Mouse (Mus musculus) midbrain, embryonic 16.5 days (tissue): Measurements from ENCODE around the gene Daxx. TPM values are rescaled to one million over a fixed set of nuclear protein-coding genes. Genes with fewer than 3 reads are reported as not detected.
"Not testable (repeated sequence)": the region's sequence is repeated elsewhere in the genome, so short reads cannot be mapped to it uniquely, and the experiment has no call there.

Source experiments
- ATAC-seq: fragments of 200-750 bp; cut with Nextera tagmentation; 2 replicates; pipeline ENCODE4 v1.8.0; 2017; ENCODE audit warnings: moderate TSS enrichment
- H3K27ac ChIP-seq: fragments of 300-500 bp; sonication (generic); 2 replicates; pipeline ENCODE4 v1.5.1; 2014; ENCODE audit warnings: mild to moderate bottlenecking, low read length, mixed read lengths
- H3K27me3 ChIP-seq: fragments of 300-500 bp; sonication (generic); 2 replicates; pipeline ENCODE4 v1.6.1; 2014; ENCODE audit warnings: low read depth, low read length, mixed read lengths; ENCODE audit not compliant: control insufficient read depth, insufficient read depth
- H3K36me3 ChIP-seq: fragments of 300-500 bp; sonication (generic); 2 replicates; pipeline ENCODE4 v1.6.1; 2014; ENCODE audit warnings: mild to moderate bottlenecking, low read length, moderate library complexity, mixed read lengths; ENCODE audit not compliant: control insufficient read depth, insufficient read depth
- H3K4me1 ChIP-seq: fragments of 300-500 bp; sonication (generic); 2 replicates; pipeline ENCODE4 v1.6.1; 2014; ENCODE audit warnings: mild to moderate bottlenecking, low read length, mixed read lengths; ENCODE audit not compliant: control insufficient read depth, insufficient read depth
- H3K4me2 ChIP-seq: fragments of 300-500 bp; sonication (generic); 2 replicates; pipeline ENCODE4 v1.6.1; 2014; ENCODE audit warnings: mild to moderate bottlenecking, low read length, mixed read lengths
- H3K4me3 ChIP-seq: fragments of 300-500 bp; sonication (generic); 2 replicates; pipeline ENCODE4 v1.5.1; 2014; ENCODE audit warnings: low read depth, mild to moderate bottlenecking, low read length, moderate library complexity, mixed read lengths
- H3K9ac ChIP-seq: fragments of 300-500 bp; sonication (generic); 2 replicates; pipeline ENCODE4 v1.6.1; 2014; ENCODE audit warnings: low read depth, low read length, mixed read lengths
- H3K9me3 ChIP-seq: fragments of 300-500 bp; sonication (generic); replicated peaks from 2 replicates; pipeline ENCODE4 v1.6.1; 2014; ENCODE audit warnings: mild to moderate bottlenecking, low read length, mixed read lengths; ENCODE audit not compliant: control insufficient read depth, poor library complexity, severe bottlenecking
- WGBS: fragments of 180-500 bp; shearing (Covaris S2); extraction: QIAGEN DNeasy Blood & Tissue Kit; methylation state at CpG from one replicate; pipeline ENCODE4 v1.1.7; 2014; 5-methylcytosine and 5-hydroxymethylcytosine counted together
- polyA plus RNA-seq: library from polyadenylated mRNA; unstranded; fragments of >200 nt; fragmentation: Nextera tagmentation; extraction: Ambion mirVana; gene quantifications from 2 replicates; pipeline ENCODE4 v1.2.1, GENCODE M21; 2015

The Daxx gene
- polyA plus RNA-seq, 1 experiment from 2014 or later, result 59.7 TPM

GRCm38 (mm10) chr17:33948090-33948904 lies 39.1 kb downstream of the Daxx start:
- H3K9ac ChIP-seq, result no peak overlapping the region
- WGBS, result 87% methylated on average over 22 of the region's 22 CpGs
- no peaks in the 10 kb centered on the region for H3K9me3 ChIP-seq
- H3K36me3 ChIP-seq, result peaks cover 34% of the 10 kb centered on the region
- H3K4me3 ChIP-seq, result no peak overlapping the region
- no peak for ATAC-seq
- peaks cover 34% of the 10 kb centered on the region for H3K4me1 ChIP-seq
- H3K27ac ChIP-seq, result no peak overlapping the region
- H3K27me3 ChIP-seq, result no peaks in the 10 kb centered on the region
- H3K4me2 ChIP-seq, result no peak overlapping the region

GRCm38 (mm10) chr17:33948905-33949537 lies 39.8 kb downstream of the Daxx start:
- H3K4me2 ChIP-seq, result no peak overlapping the region; the same call in 1 of the 2 replicates
- peaks cover 40% of the 10 kb centered on the region for H3K4me1 ChIP-seq

GRCm38 (mm10) chr17:33950131-33950625 lies 41.0 kb downstream of the Daxx start:
- H3K4me2 ChIP-seq, result peak overlapping the region; percentile 94
- peak overlapping the region; percentile 60 for H3K4me3 ChIP-seq
- H3K27ac ChIP-seq, result no peak overlapping the region; the same call in 1 of the 2 replicates
- H3K9ac ChIP-seq, result peak overlapping the region; percentile 84
- H3K36me3 ChIP-seq, result peaks cover 22% of the 10 kb centered on the region; the same call in 1 of the 2 replicates
- ATAC-seq, result no peak
- WGBS, result 72% methylated on average over 10 of the region's 10 CpGs
- no peaks in the 10 kb centered on the region for H3K9me3 ChIP-seq
- H3K4me1 ChIP-seq, result peaks cover 48% of the 10 kb centered on the region
- H3K27me3 ChIP-seq, result no peaks in the 10 kb centered on the region

More at GRCm38 (mm10) chr17:33948905-33949537, 39.8 kb downstream of the Daxx start:
- Histone ChIP-seq H3K27me3 (no peaks in the 10 kb centered on the region), H3K4me3 (no peak overlapping the region), H3K9ac (no peak overlapping the region), H3K27ac (no peak overlapping the region), H3K36me3 (peaks cover 29% of the 10 kb centered on the region), H3K9me3 (no peaks in the 10 kb centered on the region)
- ATAC-seq, result no peak
- 87% methylated on average over 19 of the region's 19 CpGs for WGBS

- Histone ChIP-seq H3K36me3 (peaks cover 16% of the 10 kb centered on the region; the same call in 1 of the 2 replicates), H3K9me3 (no peaks in the 10 kb centered on the region), H3K27me3 (no peaks in the 10 kb centered on the region), H3K27ac (peak within 1 kb of the TSS; percentile 89), H3K4me1 (peaks cover 49% of the 10 kb centered on the region), H3K4me3 (peak within 1 kb of the TSS; percentile 60), H3K4me2 (peak within 1 kb of the TSS; percentile 94), H3K9ac (peak within 1 kb of the TSS; percentile 84)
- ATAC-seq, result peak; percentile 79
- 1% methylated on average over 45 of the region's 45 CpGs for WGBS
Observed at GRCm38 (mm10) chr17:33951021-33951946, 42.1 kb downstream of the Daxx start, which contains the start of gene B3galt4. Gene B3galt4, minus strand, starts transcription at chr17:33951488.

DNA sequence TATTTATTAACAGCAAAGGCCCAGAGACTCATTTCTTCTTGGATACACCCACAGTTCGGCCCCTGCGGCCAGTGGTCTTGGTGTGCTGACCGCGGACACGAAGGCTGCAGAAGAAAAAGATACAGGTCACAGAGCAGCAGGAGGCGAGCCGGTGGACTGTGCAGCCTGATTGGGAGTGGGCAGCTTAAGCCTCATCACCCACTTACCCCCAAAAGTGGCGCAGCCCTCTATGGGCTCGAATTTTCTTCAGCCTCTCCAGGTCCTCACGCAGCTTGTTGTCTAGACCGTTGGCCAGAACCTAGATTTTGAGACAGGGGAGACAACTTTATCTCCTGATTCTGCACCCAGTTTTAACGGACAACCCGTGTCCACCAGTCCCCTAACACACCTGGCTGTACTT lies 42.8 kb downstream of the Daxx start:
- WGBS, result 73% methylated on average over 13 of the region's 13 CpGs
- not testable (repeated sequence) for H3K27ac ChIP-seq, H3K4me3 ChIP-seq, ATAC-seq, H3K9me3 ChIP-seq, H3K9ac ChIP-seq, H3K27me3 ChIP-seq
- peaks cover 56% of the 10 kb centered on the region for H3K4me1 ChIP-seq
- H3K36me3 ChIP-seq, result peaks cover 15% of the 10 kb centered on the region; the same call in 1 of the 2 replicates
- H3K4me2 ChIP-seq, result peak overlapping the region; percentile 94

DNA sequence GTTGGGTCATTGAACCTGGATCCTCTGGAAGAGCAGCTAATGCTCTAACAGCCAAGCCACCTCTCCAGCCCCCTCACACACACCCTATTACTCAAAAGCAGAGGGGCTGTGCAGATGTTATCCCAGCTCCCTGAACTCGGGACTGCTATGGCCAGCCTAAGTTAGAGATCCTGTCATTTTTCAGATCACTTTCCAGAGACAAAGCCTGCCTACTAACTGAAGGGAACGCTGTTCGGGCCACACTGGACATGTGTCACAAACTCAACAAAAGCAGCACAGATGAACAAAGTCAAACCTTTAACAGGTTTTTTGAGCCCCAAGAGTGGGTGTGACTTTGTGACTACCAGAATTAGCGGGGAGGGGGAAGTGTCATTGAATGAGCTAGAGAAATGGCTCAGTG lies 43.7 kb downstream of the Daxx start:
- H3K27ac ChIP-seq, result no peak overlapping the region
- 0 out of 2 replicates have a peak overlapping the region, but pooled peaks have one; percentile 11 for H3K9ac ChIP-seq
- peaks cover 57% of the 10 kb centered on the region for H3K4me1 ChIP-seq
- no peak overlapping the region for H3K4me2 ChIP-seq
- H3K9me3 ChIP-seq, result no peaks in the 10 kb centered on the region
- H3K27me3 ChIP-seq, result no peaks in the 10 kb centered on the region
- WGBS, result 87% methylated on average over 4 of the region's 4 CpGs
- no peak for ATAC-seq
- no peak overlapping the region for H3K4me3 ChIP-seq
- peaks cover 15% of the 10 kb centered on the region; the same call in 1 of the 2 replicates for H3K36me3 ChIP-seq

DNA sequence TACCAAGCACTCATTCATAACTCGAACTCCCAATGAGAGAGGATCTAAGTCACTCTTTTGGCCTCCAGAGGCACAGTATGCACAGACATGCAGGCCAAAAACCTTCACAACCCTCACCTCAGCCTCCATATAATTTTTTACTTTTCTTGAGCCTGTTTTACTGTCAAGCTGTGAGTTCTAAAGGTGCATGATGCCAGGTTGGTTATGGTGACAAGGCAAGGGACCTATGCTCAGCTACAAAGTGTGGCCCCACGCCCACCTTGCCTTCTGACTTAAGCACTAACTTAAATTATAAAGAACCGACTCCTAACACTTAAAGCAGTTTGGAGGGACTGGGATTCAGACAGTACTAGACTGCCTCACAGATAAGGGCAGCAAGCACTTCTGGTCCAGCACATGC lies 44.1 kb downstream of the Daxx start:
- Histone ChIP-seq H3K27me3 (no peaks in the 10 kb centered on the region), H3K9me3 (no peaks in the 10 kb centered on the region), H3K4me1 (peaks cover 57% of the 10 kb centered on the region), H3K4me3 (no peak overlapping the region), H3K4me2 (no peak overlapping the region), H3K27ac (no peak overlapping the region), H3K36me3 (peaks cover 13% of the 10 kb centered on the region; the same call in 1 of the 2 replicates), H3K9ac (no peak overlapping the region)
- WGBS, result 83% methylated on average over 3 of the region's 3 CpGs
- ATAC-seq, result no peak

GRCm38 (mm10) chr17:33953961-33954565 lies 44.8 kb downstream of the Daxx start:
- no peak for ATAC-seq
- Histone ChIP-seq H3K9me3 (no peaks in the 10 kb centered on the region), H3K4me1 (peaks cover 57% of the 10 kb centered on the region), H3K9ac (peak overlapping the region; percentile 94), H3K27ac (no peak overlapping the region), H3K27me3 (no peaks in the 10 kb centered on the region), H3K4me2 (peak overlapping the region; percentile 97), H3K36me3 (peaks cover 11% of the 10 kb centered on the region; the same call in 1 of the 2 replicates), H3K4me3 (peak overlapping the region; percentile 88)
- WGBS, result 36% methylated on average over 5 of the region's 5 CpGs
